Mouse (Mus musculus) left cerebral cortex, adult 8-10 months (tissue): Measurements from ENCODE around the gene Rps21. TPM values are rescaled to one million over a fixed set of nuclear protein-coding genes. Genes with fewer than 3 reads are reported as not detected.

Experiments
- DNase-seq, 2 experiments: peaks; one replicate each; pipeline ENCODE4 v3.0.0; 2022; ENCODE audit warnings: low spot score in 2 of 2
- total RNA-seq, 4 experiments: library from RNA; stranded (reverse); gene quantifications; 2 replicates each; pipeline ENCODE4 v1.2.4; 2022

The Rps21 gene
- total RNA-seq: 100 to 1,000 TPM; 616 to 845 (median 743) TPM

GRCm38 (mm10) chr2:180257001-180257521 is at the start of gene Rps21:
Gene Rps21, plus strand, starts transcription at chr2:180257377.
- peak; percentile 92 to 99 for DNase-seq

- DNase-seq: no peak
These were observed 49.3 kb upstream of the Rps21 start for GRCm38 (mm10) chr2:180207840-180208239.

GRCm38 (mm10) chr2:180208976-180209375 is 48.2 kb upstream of the Rps21 start:
- DNase-seq: no peak

GRCm38 (mm10) chr2:180212255-180212654 is 44.9 kb upstream of the Rps21 start:
- DNase-seq: no peak

GRCm38 (mm10) chr2:180214352-180214978 is 42.7 kb upstream of the Rps21 start:
- no peak for DNase-seq

GRCm38 (mm10) chr2:180215011-180215461 is 42.1 kb upstream of the Rps21 start:
- no peak for DNase-seq

- DNase-seq: no peak
These were observed 41.2 kb upstream of the Rps21 start for GRCm38 (mm10) chr2:180215951-180216350.

- DNase-seq: no peak
These were observed 40.3 kb upstream of the Rps21 start for GRCm38 (mm10) chr2:180216921-180217320.

- DNase-seq: no peak
These were observed 39.6 kb upstream of the Rps21 start for GRCm38 (mm10) chr2:180217587-180217986.

GRCm38 (mm10) chr2:180218241-180218640 is 38.9 kb upstream of the Rps21 start:
- DNase-seq: no peak

GRCm38 (mm10) chr2:180218677-180219076 is 38.5 kb upstream of the Rps21 start:
- DNase-seq: no peak

GRCm38 (mm10) chr2:180219145-180219943 is 37.8 kb upstream of the Rps21 start:
- no peak for DNase-seq

GRCm38 (mm10) chr2:180220165-180220564 is 37.0 kb upstream of the Rps21 start:
- DNase-seq: no peak

GRCm38 (mm10) chr2:180221051-180221450 is 36.1 kb upstream of the Rps21 start:
- no peak for DNase-seq

- no peak for DNase-seq
These were observed 34.9 kb upstream of the Rps21 start for GRCm38 (mm10) chr2:180222250-180222649.

GRCm38 (mm10) chr2:180224647-180225043 is 32.5 kb upstream of the Rps21 start:
- DNase-seq: no peak

- no peak for DNase-seq
These were observed 32.0 kb upstream of the Rps21 start for GRCm38 (mm10) chr2:180225044-180225761.

- DNase-seq: no peak
These were observed 31.3 kb upstream of the Rps21 start, which contains the start of gene Lama5 for GRCm38 (mm10) chr2:180225762-180226378. Gene Lama5, minus strand, starts transcription at chr2:180225859.

- no peak for DNase-seq
These were observed 29.7 kb upstream of the Rps21 start for GRCm38 (mm10) chr2:180227262-180228059.

- DNase-seq: no peak
These were observed 29.1 kb upstream of the Rps21 start for GRCm38 (mm10) chr2:180228060-180228458.
